Mouse (Mus musculus) intestine, embryonic 16.5 days (tissue): ENCODE data around the gene Nol7. TPM values are rescaled to one million over a fixed set of nuclear protein-coding genes. Genes with fewer than 3 reads are reported as not detected.

Experiments used
- ATAC-seq: fragments of 200-750 bp; cut with Nextera tagmentation; 2 replicates; pipeline ENCODE4 v1.8.0; 2017; ENCODE audit warnings: moderate TSS enrichment, moderate library complexity
- H3K27ac ChIP-seq: fragments of 300-500 bp; sonication (generic); 2 replicates; pipeline ENCODE4 v1.5.1; 2014; ENCODE audit warnings: mild to moderate bottlenecking, low read length
- H3K27me3 ChIP-seq: fragments of 300-500 bp; sonication (generic); replicated peaks from 2 replicates; pipeline ENCODE4 v1.6.1; 2014; ENCODE audit warnings: low read length, control low read depth, mixed read lengths; ENCODE audit not compliant: control insufficient read depth, insufficient read depth
- H3K36me3 ChIP-seq: fragments of 300-500 bp; sonication (generic); 2 replicates; pipeline ENCODE4 v1.6.1; 2014; ENCODE audit warnings: low read length, control low read depth; ENCODE audit not compliant: control insufficient read depth, insufficient read depth
- H3K4me1 ChIP-seq: fragments of 300-500 bp; sonication (generic); 2 replicates; pipeline ENCODE4 v1.6.1; 2014; ENCODE audit warnings: low read length, control low read depth, mixed read lengths; ENCODE audit not compliant: control insufficient read depth, insufficient read depth
- H3K4me2 ChIP-seq: fragments of 300-500 bp; sonication (generic); 2 replicates; pipeline ENCODE4 v1.6.1; 2014; ENCODE audit warnings: low read depth, low read length, control low read depth
- H3K4me3 ChIP-seq: fragments of 300-500 bp; sonication (generic); 2 replicates; pipeline ENCODE4 v1.5.1; 2014; ENCODE audit warnings: mild to moderate bottlenecking, low read length
- H3K9ac ChIP-seq: fragments of 300-500 bp; sonication (generic); 2 replicates; pipeline ENCODE4 v1.6.1; 2014; ENCODE audit warnings: low read depth, low read length
- H3K9me3 ChIP-seq: fragments of 300-500 bp; sonication (generic); 2 replicates; pipeline ENCODE4 v1.6.1; 2016; ENCODE audit warnings: low read length, control low read depth; ENCODE audit not compliant: control insufficient read depth
- WGBS: fragments of 180-500 bp; shearing (Covaris S2); extraction: QIAGEN DNeasy Blood & Tissue Kit; methylation state at CpG from one replicate; pipeline ENCODE4 v1.1.7; 2014; 5-methylcytosine and 5-hydroxymethylcytosine counted together
- polyA plus RNA-seq: library from polyadenylated mRNA; unstranded; fragments of >200 nt; fragmentation: Nextera tagmentation; extraction: Ambion mirVana; gene quantifications from 2 replicates; pipeline ENCODE4 v1.2.1, GENCODE M21; 2015

Gene Nol7
- polyA plus RNA-seq, 1 experiment from 2014 or later = 122 TPM

- Histone ChIP-seq H3K9me3 (no peaks in the 10 kb centered on the region), H3K4me2 (peak within 1 kb of the TSS; percentile 88), H3K36me3 (no peaks in the 10 kb centered on the region), H3K4me3 (peak within 1 kb of the TSS; percentile 75), H3K27me3 (no peaks in the 10 kb centered on the region), H3K9ac (peak within 1 kb of the TSS; percentile 88), H3K4me1 (peaks cover 4% of the 10 kb centered on the region; the same call in 1 of the 2 replicates), H3K27ac (peak within 1 kb of the TSS; percentile 23; the same call in 1 of the 2 replicates)
- ATAC-seq = peak; percentile 97
- WGBS = 16% methylated on average over 42 of the region's 42 CpGs
These were observed 33.0 kb upstream of the Nol7 start, which contains the start of gene Sirt5 for GRCm38 (mm10) chr13:43364985-43365824. TSS of gene Sirt5 (plus strand) at chr13:43365496.

GRCm38 (mm10) chr13:43365825-43366184 lies 32.4 kb upstream of the Nol7 start:
- Histone ChIP-seq H3K9me3 (no peaks in the 10 kb centered on the region), H3K27me3 (no peaks in the 10 kb centered on the region), H3K4me3 (peak overlapping the region; percentile 75), H3K27ac (0 out of 2 replicates have a peak overlapping the region, but pooled peaks have one; percentile 23), H3K36me3 (no peaks in the 10 kb centered on the region), H3K4me1 (peaks cover 4% of the 10 kb centered on the region; the same call in 1 of the 2 replicates), H3K9ac (peak overlapping the region; percentile 88), H3K4me2 (peak overlapping the region; percentile 88)
- peak; percentile 32 for ATAC-seq
- WGBS = 8% methylated on average over 11 of the region's 11 CpGs

GRCm38 (mm10) chr13:43370063-43370462 lies 28.1 kb upstream of the Nol7 start:
- no peak overlapping the region for H3K4me2 ChIP-seq
- no peak for ATAC-seq
- WGBS = 52% methylated on average over 6 of the region's 6 CpGs
- peaks cover 8% of the 10 kb centered on the region for H3K36me3 ChIP-seq
- no peaks in the 10 kb centered on the region for H3K9me3 ChIP-seq
- no peak overlapping the region for H3K9ac ChIP-seq
- H3K4me3 ChIP-seq = no peak overlapping the region
- no peaks in the 10 kb centered on the region for H3K27me3 ChIP-seq
- H3K4me1 ChIP-seq = peaks cover 4% of the 10 kb centered on the region; the same call in 1 of the 2 replicates
- H3K27ac ChIP-seq = no peak overlapping the region

- Histone ChIP-seq H3K9ac (no peak overlapping the region), H3K4me3 (no peak overlapping the region), H3K9me3 (no peaks in the 10 kb centered on the region), H3K27ac (no peak overlapping the region), H3K36me3 (peaks cover 15% of the 10 kb centered on the region), H3K4me1 (no peaks in the 10 kb centered on the region), H3K27me3 (no peaks in the 10 kb centered on the region), H3K4me2 (no peak overlapping the region)
- ATAC-seq = no peak
- 94% methylated on average over 1 of the region's 1 CpGs for WGBS
These were observed 25.3 kb upstream of the Nol7 start for GRCm38 (mm10) chr13:43372892-43373291.

- Histone ChIP-seq H3K4me3 (no peak overlapping the region), H3K9ac (no peak overlapping the region), H3K36me3 (peaks cover 15% of the 10 kb centered on the region), H3K27ac (no peak overlapping the region), H3K4me2 (no peak overlapping the region), H3K27me3 (no peaks in the 10 kb centered on the region), H3K9me3 (no peaks in the 10 kb centered on the region), H3K4me1 (no peaks in the 10 kb centered on the region)
- WGBS = 81% methylated on average over 10 of the region's 10 CpGs
- no peak for ATAC-seq
These were observed 24.0 kb upstream of the Nol7 start for GRCm38 (mm10) chr13:43374205-43374604.

GRCm38 (mm10) chr13:43374918-43375432 lies 23.2 kb upstream of the Nol7 start:
- Histone ChIP-seq H3K9ac (no peak overlapping the region), H3K36me3 (peaks cover 15% of the 10 kb centered on the region), H3K27ac (no peak overlapping the region), H3K4me2 (no peak overlapping the region), H3K9me3 (no peaks in the 10 kb centered on the region), H3K4me1 (no peaks in the 10 kb centered on the region), H3K4me3 (no peak overlapping the region), H3K27me3 (no peaks in the 10 kb centered on the region)
- WGBS = 63% methylated on average over 2 of the region's 2 CpGs
- no peak for ATAC-seq

- Histone ChIP-seq H3K27ac (no peak overlapping the region), H3K9me3 (no peaks in the 10 kb centered on the region), H3K27me3 (no peaks in the 10 kb centered on the region), H3K4me1 (no peaks in the 10 kb centered on the region), H3K36me3 (0 out of 2 replicates have a peak, but pooled peaks cover 6% of the 10 kb centered on the region), H3K4me2 (no peak overlapping the region), H3K9ac (no peak overlapping the region), H3K4me3 (no peak overlapping the region)
- 58% methylated on average over 3 of the region's 3 CpGs for WGBS
- no peak for ATAC-seq
These were observed 18.2 kb upstream of the Nol7 start for GRCm38 (mm10) chr13:43379989-43380388.

- ATAC-seq = no peak
- no peak overlapping the region for H3K9ac ChIP-seq
- H3K4me3 ChIP-seq = no peak overlapping the region
- H3K4me1 ChIP-seq = no peaks in the 10 kb centered on the region
- no peak overlapping the region for H3K27ac ChIP-seq
- no peaks in the 10 kb centered on the region for H3K27me3 ChIP-seq
- H3K9me3 ChIP-seq = peaks cover 4% of the 10 kb centered on the region; the same call in 1 of the 2 replicates
- no peak overlapping the region for H3K4me2 ChIP-seq
- H3K36me3 ChIP-seq = peaks cover 3% of the 10 kb centered on the region; the same call in 1 of the 2 replicates
- 96% methylated on average over 10 of the region's 10 CpGs for WGBS
These were observed 12.9 kb upstream of the Nol7 start for GRCm38 (mm10) chr13:43385321-43385720.

GRCm38 (mm10) chr13:43397700-43398296 lies 392 bp upstream of the Nol7 start:
- peak overlapping the region; percentile 90 for H3K4me3 ChIP-seq
- H3K27ac ChIP-seq = no peak overlapping the region
- H3K27me3 ChIP-seq = no peaks in the 10 kb centered on the region
- peaks cover 5% of the 10 kb centered on the region; the same call in 1 of the 2 replicates for H3K4me1 ChIP-seq
- 0 out of 2 replicates have a peak, but pooled peaks have one; percentile 2 for ATAC-seq
- H3K4me2 ChIP-seq = 0 out of 2 replicates have a peak overlapping the region, but pooled peaks have one; percentile 14
- H3K9ac ChIP-seq = no peak overlapping the region
- WGBS = 44% methylated on average over 15 of the region's 17 CpGs
- H3K36me3 ChIP-seq = peaks cover 7% of the 10 kb centered on the region
- no peaks in the 10 kb centered on the region for H3K9me3 ChIP-seq
